ENCODE assay signal across 27 mouse cellular contexts in the genomic region with DNA sequence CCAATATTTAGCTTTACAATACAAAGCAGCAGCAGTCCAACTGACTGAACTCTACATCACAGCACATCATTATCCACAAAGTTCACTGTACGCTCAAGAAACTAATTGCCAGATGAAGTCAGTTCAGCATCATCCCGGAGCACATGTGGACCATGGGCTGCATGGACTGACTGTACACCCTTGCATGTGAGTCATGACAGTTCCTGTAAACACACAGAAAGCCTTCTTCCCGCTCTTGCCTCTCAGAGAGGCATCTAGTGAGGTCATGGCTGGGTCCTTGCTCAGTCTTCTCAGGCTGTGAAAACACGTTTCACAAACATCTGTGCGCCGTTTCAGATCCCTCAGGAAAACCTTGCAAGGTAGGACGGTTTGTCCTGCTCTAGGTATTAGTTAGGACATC.
"Had no signal": no experiment of that assay in that cellular context is flagged by ENCODE, and none has a peak within 500 bp of the region (broad histone marks: within the 10 kb centered on the region; RNA-seq: fewer than 3 reads in every experiment).

No protein-coding gene starts in this region.

- DNase-seq: gastrocnemius, postnatal 14 days; gastrocnemius, postnatal 36 days; heart, adult 11 months; heart, adult 2 months; heart, postnatal 14 days; heart, postnatal 36 days; kidney, adult 18-20 months; kidney, adult 8-10 months; kidney, postnatal 10 days; kidney, postnatal 25 days; kidney, postnatal 4 days; liver; liver, embryonic 13.5 days; liver, postnatal 0 days had no signal

- ATAC-seq: hindbrain, embryonic 16.5 days; inflammation-experienced regulatory T-cells, adult 6 months; intestine, postnatal 0 days; liver, postnatal 0 days had no signal

- H3K27me3 ChIP-seq: heart, embryonic 13.5 days; heart, embryonic 15.5 days; limb, embryonic 12.5 days; liver, embryonic 13.5 days; liver, embryonic 15.5 days had no signal

- H3K4me3 ChIP-seq: heart, adult 2 months; heart, embryonic 13.5 days; heart, embryonic 15.5 days; layer of hippocampus, adult 2 months; left cerebral cortex, adult 2 months; limb, embryonic 10.5 days; limb, embryonic 12.5 days; liver, embryonic 13.5 days; liver, embryonic 15.5 days had no signal

- H3K36me3 ChIP-seq: heart, embryonic 13.5 days; heart, embryonic 15.5 days; limb, embryonic 10.5 days; limb, embryonic 12.5 days; liver, embryonic 13.5 days; liver, embryonic 15.5 days had no signal

- H3K4me2 ChIP-seq: heart, embryonic 11.5 days; heart, embryonic 13.5 days; heart, embryonic 15.5 days; hindbrain, embryonic 14.5 days; limb, embryonic 12.5 days; liver, embryonic 11.5 days; liver, embryonic 13.5 days; liver, embryonic 15.5 days had no signal

- H3K9me3 ChIP-seq: heart, embryonic 13.5 days; heart, embryonic 15.5 days; limb, embryonic 10.5 days; limb, embryonic 12.5 days; liver, embryonic 13.5 days; liver, embryonic 15.5 days had no signal

- H3K9ac ChIP-seq: heart, embryonic 13.5 days; heart, embryonic 15.5 days; hindbrain, embryonic 14.5 days; limb, embryonic 12.5 days; liver, embryonic 13.5 days; liver, embryonic 15.5 days; liver, postnatal 0 days had no signal

- H3K27ac ChIP-seq: heart, adult 2 months; heart, embryonic 13.5 days; heart, embryonic 15.5 days; hindbrain, embryonic 14.5 days; layer of hippocampus, adult 2 months; left cerebral cortex, adult 2 months; limb, embryonic 10.5 days; limb, embryonic 12.5 days; liver, embryonic 13.5 days; liver, embryonic 15.5 days had no signal
